Mouse (Mus musculus): ENCODE data around the gene Nosip.
A peak's percentile ranks its signal among the peaks of the same experiment; 100 is the strongest.

Nosip gene

GRCm38 (mm10) chr7:45058607-45059571 is 3.3 kb upstream of the Nosip start:
- DNase-seq (ENCODE audit: extremely low spot score): no peak

GRCm38 (mm10) chr7:45060632-45061122 is 1.6 kb upstream of the Nosip start:
- DNase-seq (ENCODE audit: extremely low spot score): no peak

- DNase-seq (ENCODE audit: extremely low spot score): peak; percentile 30
Observed at GRCm38 (mm10) chr7:45061532-45062075, 625 bp upstream of the Nosip start.

- no peak for DNase-seq (ENCODE audit: extremely low spot score)
Observed at GRCm38 (mm10) chr7:45067190-45067999, 5.2 kb downstream of the Nosip start.

GRCm38 (mm10) chr7:45068000-45068318 is 5.7 kb downstream of the Nosip start:
- DNase-seq (ENCODE audit: extremely low spot score): peak; percentile 62

DNA sequence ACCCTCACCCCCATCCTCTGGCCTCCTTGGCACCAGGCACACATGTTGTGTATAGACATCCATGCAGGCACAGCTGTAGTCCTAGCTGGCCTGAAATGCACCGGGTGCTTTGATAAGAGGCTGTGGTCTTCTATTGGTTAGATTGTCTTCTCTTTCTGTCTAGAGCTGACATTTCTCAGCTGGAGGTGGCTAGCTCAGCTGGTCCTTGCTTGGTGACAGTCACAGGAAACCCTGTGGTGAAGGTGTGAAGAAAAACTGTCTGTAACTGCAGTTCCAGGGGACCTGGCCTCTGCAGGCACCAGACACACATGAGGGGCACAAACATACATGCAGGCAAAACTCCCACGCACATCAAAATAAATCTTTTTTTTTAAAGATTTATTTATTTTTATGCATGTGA is 7.4 kb downstream of the Nosip start:
- DNase-seq (ENCODE audit: extremely low spot score): no peak

DNA sequence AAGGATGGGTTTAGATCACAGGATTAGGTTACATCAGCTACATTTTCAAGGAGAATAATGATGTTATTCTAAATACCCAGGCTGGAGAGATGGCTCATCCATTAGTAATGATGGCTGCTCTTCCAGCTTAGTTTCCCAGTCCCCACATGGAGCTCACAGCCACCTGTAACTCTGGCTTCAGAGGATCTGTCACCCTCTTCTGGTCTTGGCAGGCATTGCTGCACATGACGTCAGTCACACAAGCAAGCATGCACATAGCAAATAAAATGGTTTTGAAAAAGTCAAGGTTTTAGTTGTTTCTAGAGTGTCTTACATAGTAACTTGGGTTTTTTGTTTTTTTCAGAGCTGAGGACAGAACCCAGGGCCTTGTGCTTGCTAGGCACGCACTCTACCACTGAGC is 10.0 kb downstream of the Nosip start:
- DNase-seq (ENCODE audit: extremely low spot score): no peak

- DNase-seq (ENCODE audit: extremely low spot score): no peak
Observed at GRCm38 (mm10) chr7:45073171-45073707, 11.0 kb downstream of the Nosip start.

DNA sequence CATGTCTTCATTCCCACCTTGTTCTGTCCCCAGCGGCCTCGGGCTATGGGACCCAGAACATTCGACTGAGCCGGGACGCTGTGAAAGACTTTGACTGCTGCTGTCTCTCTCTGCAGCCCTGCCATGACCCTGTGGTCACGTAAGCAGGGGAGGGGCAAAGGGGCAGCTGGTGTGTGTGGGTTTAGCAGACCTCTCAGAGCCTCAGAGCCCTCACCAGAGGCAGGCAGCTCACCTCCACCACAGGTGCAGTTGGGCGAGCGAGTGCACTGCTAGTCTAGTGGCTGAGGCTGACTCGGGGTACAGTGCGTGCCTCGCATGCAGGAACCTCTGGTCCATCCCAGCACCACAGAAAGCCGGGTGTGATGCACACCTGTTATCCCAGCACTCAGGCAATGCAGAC is 11.7 kb downstream of the Nosip start:
- DNase-seq (ENCODE audit: extremely low spot score): no peak

DNA sequence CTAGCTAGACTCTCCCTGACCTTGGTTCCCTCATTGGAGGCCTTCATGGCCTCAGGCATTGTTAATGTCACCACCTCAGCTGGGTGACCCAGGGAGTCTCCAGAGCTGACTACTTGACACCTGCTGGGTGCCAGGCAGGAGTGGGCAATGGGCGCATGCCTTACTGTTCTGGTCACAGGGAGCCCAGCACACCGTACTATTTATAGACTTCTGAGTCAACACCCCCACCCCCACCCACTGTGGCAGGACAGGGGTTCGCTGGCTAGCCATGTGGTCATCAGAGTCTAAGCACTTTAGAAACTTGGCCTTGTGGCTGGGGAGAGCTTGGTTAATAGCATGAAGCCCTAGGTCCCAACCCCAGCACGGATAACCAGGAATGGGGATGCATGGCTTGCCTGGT is 13.2 kb downstream of the Nosip start:
- DNase-seq (ENCODE audit: extremely low spot score): no peak

DNA sequence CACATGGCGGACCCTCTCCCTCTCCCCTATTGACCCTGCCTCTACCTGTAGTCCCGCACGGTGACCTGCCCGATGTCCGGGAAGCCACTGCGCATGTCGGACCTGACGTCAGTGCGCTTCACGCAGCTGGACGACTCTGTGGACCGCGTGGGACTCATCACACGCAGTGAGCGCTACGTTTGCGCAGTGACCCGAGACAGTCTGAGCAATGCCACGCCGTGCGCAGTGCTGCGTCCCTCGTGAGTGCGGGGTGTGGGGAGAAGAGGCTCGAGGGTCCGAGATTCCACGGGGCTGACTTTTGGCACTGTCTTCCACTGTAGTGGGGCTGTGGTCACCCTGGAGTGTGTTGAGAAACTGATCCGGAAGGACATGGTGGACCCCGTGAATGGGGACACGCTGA is 14.3 kb downstream of the Nosip start:
- no peak for DNase-seq (ENCODE audit: extremely low spot score)

DNA sequence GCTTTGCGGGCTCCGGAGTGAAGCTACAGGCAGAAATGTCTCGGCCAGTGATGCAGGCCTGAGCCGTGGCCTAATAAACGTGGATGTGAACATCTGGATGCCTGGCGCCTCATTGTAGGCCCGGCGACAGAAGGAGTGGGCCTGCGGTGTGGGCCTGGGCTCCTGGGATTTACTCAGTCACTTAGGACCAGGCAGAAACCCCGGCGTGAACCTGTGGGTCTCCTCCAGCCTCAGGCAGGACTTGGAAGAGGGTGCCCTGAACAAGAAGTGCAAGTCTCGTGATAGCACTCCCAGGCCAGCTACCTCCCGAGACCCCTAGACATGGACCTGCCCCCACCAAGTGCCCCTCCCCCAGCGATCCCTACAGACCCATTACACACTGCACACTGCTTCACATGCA is 15.1 kb downstream of the Nosip start:
- DNase-seq (ENCODE audit: extremely low spot score): no peak

DNA sequence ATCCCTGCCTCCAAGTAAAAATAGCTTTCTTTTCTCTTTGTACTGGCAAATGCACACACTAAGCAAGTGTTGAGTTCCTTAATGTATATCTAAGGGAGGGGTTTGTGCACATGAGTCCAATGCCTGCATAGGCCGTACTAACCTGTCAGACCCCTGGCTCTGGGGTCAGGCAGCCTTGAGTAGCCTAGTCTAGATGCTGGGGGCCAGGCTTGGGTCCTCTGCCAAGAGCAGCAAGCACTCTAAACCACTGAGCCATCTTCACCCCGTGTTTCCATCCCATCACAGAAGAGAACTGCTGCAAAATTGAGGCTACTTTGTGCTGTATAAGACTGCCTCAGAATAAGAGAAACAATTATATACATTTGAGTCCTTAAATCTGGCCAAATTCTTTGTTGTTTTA is 15.6 kb downstream of the Nosip start:
- no peak for DNase-seq (ENCODE audit: extremely low spot score)

DNA sequence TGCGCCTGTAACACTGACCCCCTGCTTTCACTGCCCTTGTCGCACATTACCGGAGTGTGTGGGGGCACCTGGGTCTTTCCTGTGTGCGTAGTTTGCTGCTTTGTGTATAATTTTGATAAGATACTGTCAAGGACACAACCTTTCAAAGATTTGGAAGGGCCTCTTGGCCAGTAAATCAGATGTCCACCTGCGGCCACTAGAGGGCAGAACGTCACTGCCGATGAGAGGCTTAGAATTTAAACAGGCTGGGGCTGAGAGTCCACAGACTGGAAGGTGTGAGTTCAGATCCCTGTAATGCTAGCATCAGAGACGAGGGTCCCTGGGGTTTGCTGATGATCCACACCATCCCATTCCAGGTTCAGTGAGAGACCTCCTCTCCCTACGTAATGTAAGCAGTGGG is 16.3 kb downstream of the Nosip start:
- peak; percentile 71 for DNase-seq (ENCODE audit: extremely low spot score)

GRCm38 (mm10) chr7:45079856-45080255 is 17.6 kb downstream of the Nosip start:
- DNase-seq (ENCODE audit: extremely low spot score): peak; percentile 92

GRCm38 (mm10) chr7:45081016-45081415 is 18.8 kb downstream of the Nosip start:
- no peak for DNase-seq (ENCODE audit: extremely low spot score)

DNA sequence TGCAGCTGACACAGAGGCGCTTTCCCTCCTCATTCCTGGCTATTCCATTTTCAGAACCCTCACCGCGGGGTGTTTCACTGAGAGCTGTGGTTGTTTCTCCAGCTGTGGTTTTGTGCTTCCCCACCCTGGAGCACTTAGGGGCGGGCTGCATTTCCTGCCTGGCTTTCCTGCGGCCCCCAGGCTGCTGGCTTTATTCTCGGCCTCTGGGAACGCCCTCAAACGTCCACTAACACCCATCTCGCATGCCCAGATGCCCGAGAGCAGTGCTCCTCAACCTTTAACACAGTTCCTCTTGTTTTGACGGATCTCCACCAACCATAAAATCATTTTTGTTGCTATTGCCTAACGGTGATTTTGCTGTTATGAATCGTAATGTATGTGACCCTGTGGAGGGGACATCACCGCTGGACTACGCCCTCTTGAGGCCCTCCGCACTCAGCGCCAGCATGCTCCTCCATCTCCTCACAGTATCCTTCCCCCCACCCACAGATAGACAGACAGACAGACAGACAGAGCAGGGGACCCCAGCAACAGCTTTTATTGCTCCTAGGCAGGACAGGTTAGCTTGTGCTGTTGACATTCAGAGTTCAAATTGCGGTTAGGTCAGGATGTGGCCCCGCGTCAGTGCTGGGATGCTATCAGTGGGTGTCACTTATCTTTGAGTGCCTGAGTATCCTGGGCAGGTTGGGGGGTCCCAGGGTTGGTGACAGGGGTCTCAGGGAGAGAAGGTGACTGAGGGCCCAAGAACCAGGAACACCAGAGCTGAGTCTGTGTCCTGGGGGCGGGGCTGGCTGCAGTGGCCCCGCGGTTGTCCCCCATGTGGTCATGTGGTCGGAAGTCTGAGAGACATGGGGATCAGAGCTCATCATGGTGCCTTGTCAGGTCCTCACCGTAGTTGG is 20.4 kb downstream of the Nosip start:
- no peak for DNase-seq (ENCODE audit: extremely low spot score)

GRCm38 (mm10) chr7:45083300-45083890 is 21.2 kb downstream of the Nosip start:
- DNase-seq (ENCODE audit: extremely low spot score): no peak

GRCm38 (mm10) chr7:45086084-45086483 is 23.9 kb downstream of the Nosip start:
- no peak for DNase-seq (ENCODE audit: extremely low spot score)

- DNase-seq (ENCODE audit: extremely low spot score): no peak
Observed at GRCm38 (mm10) chr7:45088597-45088996, 26.4 kb downstream of the Nosip start.

Data from embryo, embryonic 9.5 days (tissue).